ENCODE assay signal across 8 mouse cellular contexts in genomic region chr3:63975955-63976908, GRCm38 (mm10). TPM values are rescaled to one million over a fixed set of nuclear protein-coding genes. Genes with fewer than 3 reads are reported as not detected.
A peak's percentile ranks its signal among the peaks of the same experiment; 100 is the strongest.
DNase-seq lines count a peak whose midpoint lies in the region; ATAC-seq and TF ChIP-seq lines count a peak whose summit lies in the region.

TSS of gene Gmps (plus strand) at chr3:63976106.

- H3K9ac ChIP-seq in forebrain, embryonic 11.5 days (ENCODE audit: low read length), result peak within 1 kb of the TSS; percentile 95
- peak within 1 kb of the TSS; percentile 84 for H3K9ac ChIP-seq in heart, postnatal 0 days (replicated peaks; ENCODE audit: low read depth, low read length)
- peak within 1 kb of the TSS; percentile 98 for H3K9ac ChIP-seq in liver, embryonic 16.5 days (ENCODE audit: low read depth, low read length)
- H3K9ac ChIP-seq in neural tube, embryonic 13.5 days, result peak within 1 kb of the TSS; percentile 93

- peaks cover 2% of the 10 kb centered on the region; the same call in 1 of the 2 replicates for H3K4me1 ChIP-seq in forebrain, embryonic 11.5 days (replicated peaks; ENCODE audit: control insufficient read depth, insufficient read depth, low read length)
- peaks cover 20% of the 10 kb centered on the region for H3K4me1 ChIP-seq in heart, postnatal 0 days (ENCODE audit: control insufficient read depth, insufficient read depth)
- peaks cover 8% of the 10 kb centered on the region for H3K4me1 ChIP-seq in liver, embryonic 16.5 days (ENCODE audit: control insufficient read depth, low read depth, low read length)
- peaks cover 25% of the 10 kb centered on the region for H3K4me1 ChIP-seq in neural tube, embryonic 13.5 days (replicated peaks)
- H3K4me1 ChIP-seq in testis, adult 2 months (ENCODE audit: control insufficient read depth, insufficient read depth, low read length), result peaks cover 2% of the 10 kb centered on the region

- peak within 1 kb of the TSS; percentile 83 for H3K4me3 ChIP-seq in forebrain, embryonic 11.5 days (ENCODE audit: low read depth, low read length)
- H3K4me3 ChIP-seq in heart, postnatal 0 days (ENCODE audit: low read depth, low read length), result peak within 1 kb of the TSS; percentile 89
- peak within 1 kb of the TSS; percentile 98 for H3K4me3 ChIP-seq in liver, embryonic 16.5 days (ENCODE audit: low read depth, low read length)
- peak within 1 kb of the TSS; percentile 97 for H3K4me3 ChIP-seq in neural tube, embryonic 13.5 days
- peak within 1 kb of the TSS; percentile 90 for H3K4me3 ChIP-seq in testis, adult 2 months (ENCODE audit: control insufficient read depth, low read depth, low read length)

- ATAC-seq in forebrain, embryonic 11.5 days (replicated peaks; ENCODE audit: low FRiP score), result peak; percentile 98
- ATAC-seq in heart, postnatal 0 days (ENCODE audit: insufficient read depth, low read depth), result peak; percentile 100
- peak; percentile 98 for ATAC-seq in liver, embryonic 16.5 days (ENCODE audit: low read depth)
- ATAC-seq in neural tube, embryonic 13.5 days (ENCODE audit: low read depth), result peak; percentile 99

- DNase-seq in CD8-positive naive resting alpha-beta T cell, adult 2 months (ENCODE audit: low read depth in 2 of 2, low spot score in 2 of 2), result peak; percentile 90 to 94
- peak; percentile 89 for DNase-seq in c-Kit-positive CD71-negative TER-119-negative erythroid progenitor cells, embryonic 14.5 days (ENCODE audit: low read depth)
- DNase-seq in forebrain, embryonic 11.5 days (ENCODE audit: low spot score), result peak; percentile 92
- peak; percentile 93 for DNase-seq in heart, postnatal 0 days (ENCODE audit: low spot score)
- DNase-seq in kidney, postnatal 4 days, result peak; percentile 94 to 96

- no peak for TF ChIP-seq CTCF in heart, postnatal 0 days (IDR thresholded peaks at IDR 0.05; ENCODE audit: low read depth)
- no peak for TF ChIP-seq CTCF in testis, adult 2 months (IDR thresholded peaks at IDR 0.05; ENCODE audit: control insufficient read depth, insufficient read depth, insufficient replicate concordance, low read depth, low read length)

- H3K27ac ChIP-seq in forebrain, embryonic 11.5 days (ENCODE audit: low read depth, low read length), result peak within 1 kb of the TSS; percentile 75
- H3K27ac ChIP-seq in heart, postnatal 0 days (ENCODE audit: low read depth), result peak within 1 kb of the TSS; percentile 98
- peak within 1 kb of the TSS; percentile 88 for H3K27ac ChIP-seq in liver, embryonic 16.5 days (ENCODE audit: low read length)
- H3K27ac ChIP-seq in neural tube, embryonic 13.5 days (replicated peaks), result peak within 1 kb of the TSS; percentile 92
- peak within 1 kb of the TSS; percentile 86 for H3K27ac ChIP-seq in testis, adult 2 months (ENCODE audit: control insufficient read depth, insufficient read depth, low read depth, low read length)

- peaks cover 3% of the 10 kb centered on the region; the same call in 1 of the 2 replicates for H3K36me3 ChIP-seq in forebrain, embryonic 11.5 days (ENCODE audit: control insufficient read depth, insufficient read depth, low read length)
- H3K36me3 ChIP-seq in heart, postnatal 0 days (replicated peaks; ENCODE audit: control insufficient read depth, insufficient read depth, low read length), result peaks cover 8% of the 10 kb centered on the region
- H3K36me3 ChIP-seq in liver, embryonic 16.5 days (ENCODE audit: control insufficient read depth, insufficient read depth), result peaks cover 5% of the 10 kb centered on the region
- peaks cover 7% of the 10 kb centered on the region for H3K36me3 ChIP-seq in neural tube, embryonic 13.5 days
- H3K36me3 ChIP-seq in testis, adult 2 months (ENCODE audit: control insufficient read depth, insufficient read depth, low read length), result peaks cover 3% of the 10 kb centered on the region; the same call in 1 of the 2 replicates

- peak; percentile 94 for TF ChIP-seq POLR2A in testis, adult 2 months (IDR thresholded peaks at IDR 0.05; ENCODE audit: control insufficient read depth, low read depth, low read length)

- H3K9me3 ChIP-seq in forebrain, embryonic 11.5 days (ENCODE audit: control insufficient read depth, low read length), result no peaks in the 10 kb centered on the region
- no peaks in the 10 kb centered on the region for H3K9me3 ChIP-seq in heart, postnatal 0 days (replicated peaks; ENCODE audit: control insufficient read depth, low read length)
- no peaks in the 10 kb centered on the region for H3K9me3 ChIP-seq in liver, embryonic 16.5 days (replicated peaks; ENCODE audit: control insufficient read depth, low read length)
- no peaks in the 10 kb centered on the region for H3K9me3 ChIP-seq in neural tube, embryonic 13.5 days

- H3K4me2 ChIP-seq in forebrain, embryonic 11.5 days (ENCODE audit: low read depth, low read length, severe bottlenecking), result peak within 1 kb of the TSS; percentile 75
- H3K4me2 ChIP-seq in heart, postnatal 0 days (ENCODE audit: low read depth, low read length), result peak within 1 kb of the TSS; percentile 75
- H3K4me2 ChIP-seq in liver, embryonic 16.5 days (ENCODE audit: low read depth, low read length), result peak within 1 kb of the TSS; percentile 69
- H3K4me2 ChIP-seq in neural tube, embryonic 13.5 days, result peak within 1 kb of the TSS; percentile 89

- WGBS in forebrain, embryonic 11.5 days, result under 1% methylated on average over 67 of the region's 67 CpGs
- WGBS in heart, postnatal 0 days, result under 1% methylated on average over 67 of the region's 67 CpGs
- under 1% methylated on average over 67 of the region's 67 CpGs for WGBS in liver, embryonic 16.5 days (ENCODE audit: insufficient replicate concordance)
- under 1% methylated on average over 67 of the region's 67 CpGs for WGBS in neural tube, embryonic 13.5 days

- no peak for TF ChIP-seq EP300 in heart, postnatal 0 days (IDR thresholded peaks at IDR 0.05; ENCODE audit: low read depth)

- no peaks in the 10 kb centered on the region for H3K27me3 ChIP-seq in forebrain, embryonic 11.5 days (ENCODE audit: control insufficient read depth, insufficient read depth, low read length)
- H3K27me3 ChIP-seq in heart, postnatal 0 days (ENCODE audit: control insufficient read depth, insufficient read depth, low read length), result no peaks in the 10 kb centered on the region
- no peaks in the 10 kb centered on the region for H3K27me3 ChIP-seq in liver, embryonic 16.5 days (ENCODE audit: control insufficient read depth, insufficient read depth, low read depth, low read length)
- no peaks in the 10 kb centered on the region for H3K27me3 ChIP-seq in neural tube, embryonic 13.5 days
- H3K27me3 ChIP-seq in testis, adult 2 months (ENCODE audit: control insufficient read depth, insufficient read depth, low read length), result no peaks in the 10 kb centered on the region

RNA-seq across cellular contexts. Expression of gene Gmps, which starts in this region (rescaled TPM):
- 70.5 and 73.6 TPM in 2 replicates for polyA plus RNA-seq in forebrain, embryonic 11.5 days (2014; fragmentation: Nextera tagmentation; extraction: Ambion mirVana)
- 19.0 and 20.9 TPM in 2 replicates for total RNA-seq in heart, postnatal 0 days (2014; rRNA removed; ENCODE audit: low replicate concordance)
- 26.4 and 27.4 TPM in 2 replicates for polyA plus RNA-seq in heart, postnatal 0 days (2015; fragmentation: Nextera tagmentation; extraction: Ambion mirVana)
- 18.3 and 18.8 TPM in 2 replicates for polyA plus RNA-seq in liver, embryonic 16.5 days (2015; fragmentation: Nextera tagmentation; extraction: Ambion mirVana)
- 36.9 and 42.8 TPM in 2 replicates for polyA plus RNA-seq in neural tube, embryonic 13.5 days (2015; fragmentation: Nextera tagmentation; extraction: Ambion mirVana)
- 17.9 and 21.5 TPM in 2 replicates for polyA plus RNA-seq in testis, adult 2 months (2012; rRNA removed)

Comparison
In these comparisons a context has a peak if more than half of its experiments do, and no peak if none do; other contexts are left out.
1. Peak in every context shown above with its lines: DNase-seq, ATAC-seq, H3K4me3 ChIP-seq and H3K27ac ChIP-seq.